Mouse (Mus musculus) ES-Bruce4 (cell line): ENCODE results near the gene Psmd5.

Experiments
- CTCF ChIP-seq: IDR thresholded peaks from one replicate; pipeline ENCODE4 v1.8.1; 2011; ENCODE audit warnings: low read depth, low read length
- EP300 ChIP-seq: IDR thresholded peaks from 2 replicates; pipeline ENCODE4 v1.6.1; 2011; ENCODE audit warnings: low read depth, low read length; ENCODE audit not compliant: insufficient read depth
- POLR2A ChIP-seq: IDR thresholded peaks from one replicate; pipeline ENCODE4 v1.8.1; 2011; ENCODE audit warnings: low read length; ENCODE audit not compliant: insufficient read depth

- no peak for TF ChIP-seq EP300
- no peak for TF ChIP-seq POLR2A
- TF ChIP-seq CTCF = no peak
These were observed 5.3 kb upstream of the Psmd5 start for GRCm38 (mm10) chr2:34880054-34880453.
